Mouse (Mus musculus): Measurements from ENCODE around the gene Larp1b. TPM values are rescaled to one million over a fixed set of nuclear protein-coding genes. Genes with fewer than 3 reads are reported as not detected.

Larp1b gene
- polyA plus RNA-seq, 1 experiment from 2014 or later, result 4.1 TPM

GRCm38 (mm10) chr3:41012451-41012850, 62.8 kb downstream of the Larp1b start:
- ATAC-seq, result no peak
- H3K36me3 ChIP-seq (ENCODE audit: control insufficient read depth, insufficient read depth, low read length), result no peaks in the 10 kb centered on the region
- H3K9ac ChIP-seq (ENCODE audit: low read depth, low read length), result no peak overlapping the region
- H3K9me3 ChIP-seq (replicated peaks; ENCODE audit: control insufficient read depth, low read length, poor library complexity, severe bottlenecking), result no peaks in the 10 kb centered on the region
- H3K27me3 ChIP-seq (ENCODE audit: control insufficient read depth, insufficient read depth, low read depth, low read length), result no peaks in the 10 kb centered on the region
- no peaks in the 10 kb centered on the region for H3K4me1 ChIP-seq (ENCODE audit: control insufficient read depth, insufficient read depth, low read length)
- H3K4me3 ChIP-seq (ENCODE audit: low read depth, low read length), result no peak overlapping the region
- H3K4me2 ChIP-seq (ENCODE audit: low read length), result no peak overlapping the region
- H3K27ac ChIP-seq (ENCODE audit: low read length), result no peak overlapping the region
- WGBS, result 94% methylated on average over 7 of the region's 7 CpGs

- Histone ChIP-seq H3K4me2 (ENCODE audit: low read length) (no peak overlapping the region), H3K4me1 (ENCODE audit: control insufficient read depth, insufficient read depth, low read length) (no peaks in the 10 kb centered on the region), H3K27me3 (ENCODE audit: control insufficient read depth, insufficient read depth, low read depth, low read length) (no peaks in the 10 kb centered on the region), H3K9ac (ENCODE audit: low read depth, low read length) (no peak overlapping the region), H3K36me3 (ENCODE audit: control insufficient read depth, insufficient read depth, low read length) (no peaks in the 10 kb centered on the region), H3K9me3 (replicated peaks; ENCODE audit: control insufficient read depth, low read length, poor library complexity, severe bottlenecking) (no peaks in the 10 kb centered on the region), H3K27ac (ENCODE audit: low read length) (no peak overlapping the region), H3K4me3 (ENCODE audit: low read depth, low read length) (no peak overlapping the region)
- no peak for ATAC-seq
- 78% methylated on average over 6 of the region's 6 CpGs for WGBS
Measured at GRCm38 (mm10) chr3:41014946-41015345, 65.3 kb downstream of the Larp1b start.

- Histone ChIP-seq H3K4me3 (ENCODE audit: low read depth, low read length) (no peak overlapping the region), H3K4me1 (ENCODE audit: control insufficient read depth, insufficient read depth, low read length) (no peaks in the 10 kb centered on the region), H3K9ac (ENCODE audit: low read depth, low read length) (no peak overlapping the region), H3K27me3 (ENCODE audit: control insufficient read depth, insufficient read depth, low read depth, low read length) (no peaks in the 10 kb centered on the region), H3K27ac (ENCODE audit: low read length) (no peak overlapping the region), H3K36me3 (ENCODE audit: control insufficient read depth, insufficient read depth, low read length) (no peaks in the 10 kb centered on the region), H3K9me3 (replicated peaks; ENCODE audit: control insufficient read depth, low read length, poor library complexity, severe bottlenecking) (no peaks in the 10 kb centered on the region), H3K4me2 (ENCODE audit: low read length) (no peak overlapping the region)
- no peak for ATAC-seq
- 86% methylated on average over 3 of the region's 3 CpGs for WGBS
Measured at GRCm38 (mm10) chr3:41018022-41018608, 68.5 kb downstream of the Larp1b start.

GRCm38 (mm10) chr3:41020687-41021086, 71.1 kb downstream of the Larp1b start:
- Histone ChIP-seq H3K27me3 (ENCODE audit: control insufficient read depth, insufficient read depth, low read depth, low read length) (no peaks in the 10 kb centered on the region), H3K9me3 (replicated peaks; ENCODE audit: control insufficient read depth, low read length, poor library complexity, severe bottlenecking) (no peaks in the 10 kb centered on the region), H3K9ac (ENCODE audit: low read depth, low read length) (no peak overlapping the region), H3K4me3 (ENCODE audit: low read depth, low read length) (no peak overlapping the region), H3K27ac (ENCODE audit: low read length) (no peak overlapping the region), H3K36me3 (ENCODE audit: control insufficient read depth, insufficient read depth, low read length) (no peaks in the 10 kb centered on the region), H3K4me1 (ENCODE audit: control insufficient read depth, insufficient read depth, low read length) (no peaks in the 10 kb centered on the region), H3K4me2 (ENCODE audit: low read length) (no peak overlapping the region)
- 94% methylated on average over 7 of the region's 7 CpGs for WGBS
- no peak for ATAC-seq

- no peak overlapping the region for H3K9ac ChIP-seq (ENCODE audit: low read depth, low read length)
- H3K4me2 ChIP-seq (ENCODE audit: low read length), result no peak overlapping the region
- no peaks in the 10 kb centered on the region for H3K27me3 ChIP-seq (ENCODE audit: control insufficient read depth, insufficient read depth, low read depth, low read length)
- ATAC-seq, result peak; percentile 73
- H3K27ac ChIP-seq (ENCODE audit: low read length), result no peak overlapping the region
- no peak overlapping the region for H3K4me3 ChIP-seq (ENCODE audit: low read depth, low read length)
- H3K4me1 ChIP-seq (ENCODE audit: control insufficient read depth, insufficient read depth, low read length), result no peaks in the 10 kb centered on the region
- no peaks in the 10 kb centered on the region for H3K9me3 ChIP-seq (replicated peaks; ENCODE audit: control insufficient read depth, low read length, poor library complexity, severe bottlenecking)
- 49% methylated on average over 6 of the region's 6 CpGs for WGBS
- H3K36me3 ChIP-seq (ENCODE audit: control insufficient read depth, insufficient read depth, low read length), result no peaks in the 10 kb centered on the region
Measured at GRCm38 (mm10) chr3:41021980-41022379, 72.4 kb downstream of the Larp1b start.

- H3K9me3 ChIP-seq (replicated peaks; ENCODE audit: control insufficient read depth, low read length, poor library complexity, severe bottlenecking), result no peaks in the 10 kb centered on the region
- no peak for ATAC-seq
- no peak overlapping the region for H3K27ac ChIP-seq (ENCODE audit: low read length)
- H3K4me2 ChIP-seq (ENCODE audit: low read length), result no peak overlapping the region
- no peak overlapping the region for H3K4me3 ChIP-seq (ENCODE audit: low read depth, low read length)
- H3K9ac ChIP-seq (ENCODE audit: low read depth, low read length), result no peak overlapping the region
- H3K27me3 ChIP-seq (ENCODE audit: control insufficient read depth, insufficient read depth, low read depth, low read length), result no peaks in the 10 kb centered on the region
- H3K36me3 ChIP-seq (ENCODE audit: control insufficient read depth, insufficient read depth, low read length), result no peaks in the 10 kb centered on the region
- no peaks in the 10 kb centered on the region for H3K4me1 ChIP-seq (ENCODE audit: control insufficient read depth, insufficient read depth, low read length)
- WGBS, result 87% methylated on average over 1 of the region's 1 CpGs
Measured at GRCm38 (mm10) chr3:41030705-41031104, 81.1 kb downstream of the Larp1b start.

GRCm38 (mm10) chr3:41031286-41032210, 81.9 kb downstream of the Larp1b start:
- Histone ChIP-seq H3K4me3 (ENCODE audit: low read depth, low read length) (no peak overlapping the region), H3K27ac (ENCODE audit: low read length) (no peak overlapping the region), H3K4me1 (ENCODE audit: control insufficient read depth, insufficient read depth, low read length) (no peaks in the 10 kb centered on the region), H3K4me2 (ENCODE audit: low read length) (no peak overlapping the region), H3K9ac (ENCODE audit: low read depth, low read length) (no peak overlapping the region), H3K36me3 (ENCODE audit: control insufficient read depth, insufficient read depth, low read length) (no peaks in the 10 kb centered on the region), H3K27me3 (ENCODE audit: control insufficient read depth, insufficient read depth, low read depth, low read length) (no peaks in the 10 kb centered on the region), H3K9me3 (replicated peaks; ENCODE audit: control insufficient read depth, low read length, poor library complexity, severe bottlenecking) (no peaks in the 10 kb centered on the region)
- no peak for ATAC-seq
- WGBS, result 79% methylated on average over 12 of the region's 12 CpGs

- no peak overlapping the region for H3K9ac ChIP-seq (ENCODE audit: low read depth, low read length)
- H3K4me1 ChIP-seq (ENCODE audit: control insufficient read depth, insufficient read depth, low read length), result no peaks in the 10 kb centered on the region
- 57% methylated on average over 5 of the region's 5 CpGs for WGBS
- H3K9me3 ChIP-seq (replicated peaks; ENCODE audit: control insufficient read depth, low read length, poor library complexity, severe bottlenecking), result no peaks in the 10 kb centered on the region
- no peak for ATAC-seq
- no peaks in the 10 kb centered on the region for H3K27me3 ChIP-seq (ENCODE audit: control insufficient read depth, insufficient read depth, low read depth, low read length)
- H3K36me3 ChIP-seq (ENCODE audit: control insufficient read depth, insufficient read depth, low read length), result no peaks in the 10 kb centered on the region
- no peak overlapping the region for H3K27ac ChIP-seq (ENCODE audit: low read length)
- no peak overlapping the region for H3K4me3 ChIP-seq (ENCODE audit: low read depth, low read length)
- no peak overlapping the region for H3K4me2 ChIP-seq (ENCODE audit: low read length)
Measured at GRCm38 (mm10) chr3:41038297-41038916, 88.8 kb downstream of the Larp1b start.

- 81% methylated on average over 5 of the region's 5 CpGs for WGBS
- Histone ChIP-seq H3K36me3 (ENCODE audit: control insufficient read depth, insufficient read depth, low read length) (no peaks in the 10 kb centered on the region), H3K4me1 (ENCODE audit: control insufficient read depth, insufficient read depth, low read length) (no peaks in the 10 kb centered on the region)
Measured at GRCm38 (mm10) chr3:41041241-41041640, 91.6 kb downstream of the Larp1b start.

More at GRCm38 (mm10) chr3:41041241-41041640, 91.6 kb downstream of the Larp1b start:
- no peaks in the 10 kb centered on the region for H3K27me3 ChIP-seq (ENCODE audit: control insufficient read depth, insufficient read depth, low read depth, low read length)
- no peak overlapping the region for H3K4me3 ChIP-seq (ENCODE audit: low read depth, low read length)
- no peak overlapping the region for H3K9ac ChIP-seq (ENCODE audit: low read depth, low read length)
- H3K27ac ChIP-seq (ENCODE audit: low read length), result no peak overlapping the region
- no peak for ATAC-seq
- H3K9me3 ChIP-seq (replicated peaks; ENCODE audit: control insufficient read depth, low read length, poor library complexity, severe bottlenecking), result no peaks in the 10 kb centered on the region
- H3K4me2 ChIP-seq (ENCODE audit: low read length), result no peak overlapping the region
